Mouse (Mus musculus) ES-E14 (cell line): ENCODE data around the gene Carns1. TPM values are rescaled to one million over a fixed set of nuclear protein-coding genes. Genes with fewer than 3 reads are reported as not detected.

Experiments used
- DNase-seq: peaks from one replicate; pipeline ENCODE4 v3.0.0-alpha.2; 2013; ENCODE audit warnings: low read depth, low spot score
- H3K27ac ChIP-seq: 2 replicates; pipeline ENCODE4 v1.5.1; 2012; ENCODE audit warnings: low read depth, mild to moderate bottlenecking, low read length, moderate library complexity, mixed read lengths; ENCODE audit not compliant: poor library complexity, insufficient read depth, severe bottlenecking
- H3K36me3 ChIP-seq: 2 replicates; pipeline ENCODE4 v1.6.1; 2012; ENCODE audit warnings: mild to moderate bottlenecking, low read length, moderate library complexity, mixed read lengths; ENCODE audit not compliant: control insufficient read depth, poor library complexity, insufficient read depth, severe bottlenecking
- H3K4me1 ChIP-seq, 2 experiments: fragments of 150-350 bp in 1 of 2; sonication (generic) in 1 of 2; 2 replicates each; pipeline ENCODE4 v1.6.1; 2012; ENCODE audit warnings: low read length in 2 of 2, mild to moderate bottlenecking in 1 of 2, mixed read lengths in 1 of 2; ENCODE audit not compliant: control insufficient read depth in 2 of 2, insufficient read depth in 2 of 2, poor library complexity in 1 of 2
- H3K4me3 ChIP-seq, 2 experiments: fragments of 150-350 bp in 1 of 2; sonication (generic) in 1 of 2; 2 replicates each; pipeline ENCODE4 v1.5.1; 2012; ENCODE audit warnings: low read length in 2 of 2, low read depth in 1 of 2, mild to moderate bottlenecking in 1 of 2, mixed read lengths in 1 of 2; ENCODE audit not compliant: insufficient read depth in 1 of 2, poor library complexity in 1 of 2, severe bottlenecking in 1 of 2
- H3K9ac ChIP-seq: 2 replicates; pipeline ENCODE4 v1.6.1; 2012; ENCODE audit warnings: low read depth, mild to moderate bottlenecking, low read length, mixed read lengths; ENCODE audit not compliant: poor library complexity, insufficient read depth, severe bottlenecking
- H3K9me3 ChIP-seq: fragments of 150-350 bp; sonication (generic); 2 replicates; pipeline ENCODE4 v1.6.1; 2012; ENCODE audit warnings: low read depth, mild to moderate bottlenecking, low read length; ENCODE audit not compliant: control insufficient read depth, insufficient read depth
- CHD2 ChIP-seq: IDR thresholded peaks from 2 replicates; pipeline ENCODE4 v1.6.1; 2014; ENCODE audit warnings: mild to moderate bottlenecking, low read depth, low read length, inconsistent platforms
- HCFC1 ChIP-seq: IDR thresholded peaks from 2 replicates; pipeline ENCODE4 v1.6.1; 2012; ENCODE audit warnings: low read length, inconsistent platforms, borderline replicate concordance; ENCODE audit not compliant: insufficient read depth
- MAFK ChIP-seq: IDR thresholded peaks from 2 replicates; pipeline ENCODE4 v1.6.1; 2014; ENCODE audit warnings: mild to moderate bottlenecking, low read depth, low read length, inconsistent platforms; ENCODE audit not compliant: insufficient read depth
- ZC3H11A ChIP-seq: IDR thresholded peaks from 2 replicates; pipeline ENCODE4 v1.6.1; 2012; ENCODE audit warnings: low read depth, mild to moderate bottlenecking, inconsistent platforms, low read length, borderline replicate concordance
- ZNF384 ChIP-seq: IDR thresholded peaks from 2 replicates; pipeline ENCODE4 v1.6.1; 2012; ENCODE audit warnings: low read depth, low read length, inconsistent platforms
- in situ Hi-C, 2 experiments: fragments of 600-800 bp; cut with MboI; formaldehyde crosslinking; loops; one replicate each; pipeline ENCODE4 v1.15.1; 2025; ENCODE audit warnings: low sequenced_read_pairs in 2 of 2, inconsistent platforms in 1 of 2; ENCODE audit not compliant: unreplicated experiment in 2 of 2
- total RNA-seq: library from RNA; depleted of rRNA; stranded (reverse); fragments of 300-350 nt; gene quantifications from 2 replicates; pipeline ENCODE4 v1.2.3, GENCODE M21; 2012

The Carns1 gene
- total RNA-seq, 1 experiment, result 2.3 TPM

- Histone ChIP-seq H3K27ac (no peak within 1 kb of the TSS), H3K9me3 (no peaks in the 10 kb centered on the region), H3K9ac (peak within 1 kb of the TSS; percentile 89), H3K36me3 (peaks cover 14% of the 10 kb centered on the region), H3K4me3 (peak within 1 kb of the TSS; percentile 87 to 95), H3K4me1 (peaks cover 0 to 17% of the 10 kb centered on the region in 2 experiments; a peak in 1 of 4 replicates)
- peak; percentile 98 for TF ChIP-seq HCFC1
- no peak for TF ChIP-seq MAFK
- 0 out of 2 replicates have a peak, but pooled peaks have one; percentile 29 for TF ChIP-seq ZC3H11A
- in situ Hi-C loops, result no loop called here
- peak; percentile 93 for DNase-seq
Measured at GRCm38 (mm10) chr19:4162646-4163542, 12.4 kb downstream of the Carns1 start, which contains the start of gene Rps6kb2. Gene Rps6kb2 (minus strand): TSS chr19:4163354.

GRCm38 (mm10) chr19:4159049-4159448 lies 16.2 kb downstream of the Carns1 start:
- H3K9me3 ChIP-seq, result no peaks in the 10 kb centered on the region
- peaks cover 0 to 25% of the 10 kb centered on the region in 2 experiments; a peak in 2 of 4 replicates for H3K4me1 ChIP-seq
- no peak overlapping the region for H3K27ac ChIP-seq
- no peak overlapping the region for H3K9ac ChIP-seq
- peaks cover 17% of the 10 kb centered on the region for H3K36me3 ChIP-seq
- no peak for DNase-seq
- in situ Hi-C loops, result no loop called here
- no peak overlapping the region for H3K4me3 ChIP-seq
- TF ChIP-seq ZC3H11A, result no peak
- no peak for TF ChIP-seq ZNF384
- TF ChIP-seq HCFC1, result no peak
- no peak for TF ChIP-seq CHD2
- no peak for TF ChIP-seq MAFK

GRCm38 (mm10) chr19:4156771-4157170 lies 18.5 kb downstream of the Carns1 start:
- no peak for DNase-seq
- Histone ChIP-seq H3K4me3 (no peak overlapping the region), H3K9ac (no peak overlapping the region), H3K9me3 (no peaks in the 10 kb centered on the region), H3K36me3 (peaks cover 25% of the 10 kb centered on the region), H3K27ac (no peak overlapping the region), H3K4me1 (peaks cover 0 to 32% of the 10 kb centered on the region in 2 experiments; a peak in 2 of 4 replicates)
- no peak for TF ChIP-seq ZNF384
- TF ChIP-seq CHD2, result no peak
- no peak for TF ChIP-seq HCFC1
- TF ChIP-seq ZC3H11A, result no peak
- TF ChIP-seq MAFK, result no peak
- in situ Hi-C loops, result no loop called here

- no peak overlapping the region for H3K27ac ChIP-seq
- in situ Hi-C loops, result no loop called here
- no peaks in the 10 kb centered on the region for H3K9me3 ChIP-seq
- no peak for DNase-seq
- peaks cover 29% of the 10 kb centered on the region for H3K36me3 ChIP-seq
- H3K4me1 ChIP-seq, result peaks cover 0 to 36% of the 10 kb centered on the region in 2 experiments; a peak in 2 of 4 replicates
- TF ChIP-seq CHD2 (no peak), MAFK (no peak)
- H3K9ac ChIP-seq, result peak overlapping the region; percentile 31; the same call in 1 of the 2 replicates
- peak overlapping the region; percentile 35 to 39; a peak in 2 of 4 replicates for H3K4me3 ChIP-seq
Measured at GRCm38 (mm10) chr19:4156073-4156579, 19.2 kb downstream of the Carns1 start.
